Mouse (Mus musculus) heart, adult 2 months (tissue): ENCODE measurements at regions not wholly inside any gene's neighbourhood (a gene's known extent, or its start where the extent isn't known, plus 50 kb on each side); places are given as distances from the start of the nearest gene placed in this dataset.
"Not testable (repeated sequence)": the region's sequence is repeated elsewhere in the genome, so short reads cannot be mapped to it uniquely, and the experiment has no call there.

Experiments
- CTCF ChIP-seq: fragments of 200-600 bp; IDR thresholded peaks from 2 replicates; pipeline ENCODE4 v1.8.1; 2022; ENCODE audit warnings: antibody characterized with exemption, mild to moderate bottlenecking, moderate library complexity
- POLR2A ChIP-seq: fragments of 200-500 bp; IDR thresholded peaks from 2 replicates; pipeline ENCODE4 v1.6.1; 2011; ENCODE audit warnings: mild to moderate bottlenecking, low read depth, low read length, control low read depth; ENCODE audit not compliant: insufficient read depth

GRCm38 (mm10) chr6:68680792-68681110, 1145.2 kb upstream of the Tacstd2 start:
- not testable (repeated sequence) for TF ChIP-seq POLR2A, CTCF
